Mouse (Mus musculus) thymus, adult 2 months (tissue): Measurements from ENCODE around the gene Clcf1.

Experiments used
- CTCF ChIP-seq: fragments of 200-500 bp; IDR thresholded peaks from 2 replicates; pipeline ENCODE4 v1.5.1; 2012; ENCODE audit warnings: mild to moderate bottlenecking, control low read depth, low read length, moderate library complexity, borderline replicate concordance; ENCODE audit not compliant: control insufficient read depth, poor library complexity, insufficient read depth; ENCODE audit errors: extremely low read depth
- POLR2A ChIP-seq: fragments of 200-500 bp; IDR thresholded peaks from 2 replicates; pipeline ENCODE4 v1.6.1; 2012; ENCODE audit warnings: mild to moderate bottlenecking, low read length, control low read depth, moderate library complexity; ENCODE audit not compliant: control insufficient read depth, poor library complexity, insufficient read depth; ENCODE audit errors: extremely low read depth

DNA sequence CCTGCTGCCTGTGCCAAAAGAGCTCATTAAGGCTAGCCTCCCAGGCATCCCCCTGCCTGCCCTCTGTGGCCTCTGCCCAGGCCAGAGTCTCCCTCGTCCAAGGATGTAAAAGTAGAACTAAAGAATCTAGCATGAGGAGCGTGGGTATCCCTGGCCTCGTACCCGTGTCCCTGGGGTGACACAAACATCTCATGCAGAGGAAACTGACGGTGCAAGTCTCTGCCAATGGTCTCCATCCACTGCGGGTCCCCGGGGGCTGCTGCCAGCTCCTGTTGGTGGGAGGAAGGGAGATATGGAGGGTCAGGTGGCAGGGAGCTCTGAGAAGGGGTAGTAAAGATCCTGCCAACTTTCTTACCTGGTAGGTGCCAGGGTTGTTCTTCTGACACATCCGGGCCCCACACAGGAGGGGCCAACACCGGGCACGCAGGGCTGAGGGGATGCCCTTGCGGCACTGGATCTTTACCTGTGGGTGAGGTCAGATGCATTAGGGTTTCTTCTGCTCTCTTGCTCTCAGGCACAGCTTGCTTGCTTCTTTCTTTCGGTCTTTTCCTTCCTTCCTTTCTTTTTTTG is 24.9 kb upstream of the Clcf1 start:
- no peak for TF ChIP-seq CTCF
- 0 out of 2 replicates have a peak, but pooled peaks have one; percentile 19 for TF ChIP-seq POLR2A
